Mouse (Mus musculus) embryonic fibroblast, embryonic 13.5 days (primary cell): ENCODE data around the gene Dkk1.

Source experiments
- CTCF ChIP-seq: IDR thresholded peaks from 2 replicates; pipeline ENCODE4 v1.5.1; 2011; ENCODE audit warnings: mild to moderate bottlenecking, control low read depth, low read length, moderate library complexity, borderline replicate concordance; ENCODE audit not compliant: insufficient read depth
- POLR2A ChIP-seq: IDR thresholded peaks from 2 replicates; pipeline ENCODE4 v1.6.1; 2011; ENCODE audit warnings: low read depth, mild to moderate bottlenecking, control low read depth, low read length, moderate library complexity

DNA sequence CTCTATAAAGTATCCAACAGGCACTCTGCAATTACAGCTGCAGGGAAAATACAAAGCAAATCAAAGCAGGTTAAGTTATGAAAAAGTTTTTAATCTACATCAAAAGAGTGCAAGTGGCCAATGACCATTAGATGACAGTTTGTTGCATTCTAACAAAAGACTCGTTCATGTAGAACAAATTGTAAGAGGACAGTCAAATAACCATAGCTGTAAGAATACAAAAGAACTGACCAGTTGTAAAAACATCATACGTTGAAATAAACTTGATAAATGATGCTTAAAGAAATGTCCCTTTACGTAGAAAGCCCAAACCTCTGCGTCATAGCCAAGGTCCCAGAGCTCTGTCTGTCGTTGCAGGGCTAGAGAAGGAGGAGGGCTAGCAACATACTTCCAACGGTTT, 15.1 kb upstream of the Dkk1 start:
- no peak for TF ChIP-seq CTCF
- no peak for TF ChIP-seq POLR2A
